Mouse (Mus musculus): ENCODE measurements at regions not wholly inside any gene's neighbourhood (a gene's known extent, or its start where the extent isn't known, plus 50 kb on each side); places are given as distances from the start of the nearest gene placed in this dataset.

- TF ChIP-seq POLR2A (IDR thresholded peaks at IDR 0.05; ENCODE audit: low read depth, low read length) (no peak), CTCF (IDR thresholded peaks at IDR 0.05; ENCODE audit: borderline replicate concordance, insufficient read depth, low read length) (no peak)
- H3K4me3 ChIP-seq (ENCODE audit: insufficient read depth, low read length) = no peak overlapping the region
- no peaks in the 10 kb centered on the region for H3K4me1 ChIP-seq (ENCODE audit: control insufficient read depth, insufficient read depth, low read length)
Measured at GRCm38 (mm10) chr17:16247681-16248080, 416.8 kb upstream of the Rgmb start.

GRCm38 (mm10) chr17:16221253-16221652, 390.4 kb upstream of the Rgmb start:
- TF ChIP-seq POLR2A (IDR thresholded peaks at IDR 0.05; ENCODE audit: low read depth, low read length) (no peak), CTCF (IDR thresholded peaks at IDR 0.05; ENCODE audit: borderline replicate concordance, insufficient read depth, low read length) (no peak)

More at GRCm38 (mm10) chr17:16247681-16248080, 416.8 kb upstream of the Rgmb start:
- no peak overlapping the region for H3K27ac ChIP-seq (ENCODE audit: insufficient read depth, low read length)

GRCm38 (mm10) chr17:16219675-16220566, 389.1 kb upstream of the Rgmb start:
- no peak for TF ChIP-seq POLR2A (IDR thresholded peaks at IDR 0.05; ENCODE audit: low read depth, low read length)
- no peak for TF ChIP-seq CTCF (IDR thresholded peaks at IDR 0.05; ENCODE audit: borderline replicate concordance, insufficient read depth, low read length)
- no peak overlapping the region for H3K27ac ChIP-seq (ENCODE audit: insufficient read depth, low read length)
- H3K4me3 ChIP-seq (ENCODE audit: insufficient read depth, low read length) = no peak overlapping the region
- no peaks in the 10 kb centered on the region for H3K4me1 ChIP-seq (ENCODE audit: control insufficient read depth, insufficient read depth, low read length)

More at GRCm38 (mm10) chr17:16221253-16221652, 390.4 kb upstream of the Rgmb start:
- no peak overlapping the region for H3K4me3 ChIP-seq (ENCODE audit: insufficient read depth, low read length)
- no peaks in the 10 kb centered on the region for H3K4me1 ChIP-seq (ENCODE audit: control insufficient read depth, insufficient read depth, low read length)
- H3K27ac ChIP-seq (ENCODE audit: insufficient read depth, low read length) = no peak overlapping the region

DNA sequence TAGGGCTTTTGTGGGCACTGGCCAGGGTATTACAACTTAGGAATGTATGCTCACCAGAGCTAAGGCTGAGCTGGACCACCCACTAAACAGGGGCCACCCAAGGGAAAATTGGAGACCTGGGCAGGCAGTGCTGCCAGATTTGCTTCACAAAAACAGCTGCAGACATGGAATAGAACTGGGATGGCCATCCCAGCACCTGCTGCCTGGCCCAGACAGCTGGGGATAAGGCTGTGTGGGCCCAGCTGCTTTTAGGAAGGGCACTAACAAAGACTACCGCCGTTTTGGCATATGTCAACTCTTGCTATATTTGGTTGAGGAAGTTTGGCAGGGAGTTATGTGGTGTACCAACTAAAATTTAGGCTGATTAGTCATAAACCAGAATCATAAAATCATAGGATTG, 387.8 kb upstream of the Rgmb start:
- H3K4me1 ChIP-seq (ENCODE audit: control insufficient read depth, insufficient read depth, low read length) = no peaks in the 10 kb centered on the region
- no peak overlapping the region for H3K27ac ChIP-seq (ENCODE audit: insufficient read depth, low read length)
- no peak for TF ChIP-seq CTCF (IDR thresholded peaks at IDR 0.05; ENCODE audit: borderline replicate concordance, insufficient read depth, low read length)
- TF ChIP-seq POLR2A (IDR thresholded peaks at IDR 0.05; ENCODE audit: low read depth, low read length) = no peak
- H3K4me3 ChIP-seq (ENCODE audit: insufficient read depth, low read length) = no peak overlapping the region

- Histone ChIP-seq H3K27ac (ENCODE audit: insufficient read depth, low read length) (no peak overlapping the region), H3K4me1 (ENCODE audit: control insufficient read depth, insufficient read depth, low read length) (no peaks in the 10 kb centered on the region), H3K4me3 (ENCODE audit: insufficient read depth, low read length) (no peak overlapping the region)
- TF ChIP-seq POLR2A (IDR thresholded peaks at IDR 0.05; ENCODE audit: low read depth, low read length) (no peak), CTCF (IDR thresholded peaks at IDR 0.05; ENCODE audit: borderline replicate concordance, insufficient read depth, low read length) (no peak)
Measured at GRCm38 (mm10) chr17:16216796-16217195, 386.0 kb upstream of the Rgmb start.

DNA sequence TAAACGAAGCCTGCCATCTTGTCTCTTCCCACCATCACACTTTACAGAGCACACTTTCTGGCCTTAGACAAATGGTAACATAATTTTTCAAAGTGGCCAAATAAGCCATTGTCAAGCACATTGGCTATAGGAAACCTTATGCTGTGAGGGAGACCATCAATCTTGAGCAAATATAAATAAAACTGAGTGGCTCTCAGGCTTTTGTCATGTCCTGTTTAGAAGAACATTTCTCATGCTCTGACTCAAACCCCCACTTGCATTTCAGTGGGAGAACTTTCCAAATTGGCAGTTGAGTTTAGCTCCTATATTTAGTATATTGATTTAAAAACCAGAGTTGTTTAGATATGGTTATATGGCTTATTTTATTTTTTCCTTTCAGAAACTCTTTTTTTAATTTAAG, 362.8 kb upstream of the Rgmb start:
- Histone ChIP-seq H3K4me1 (ENCODE audit: control insufficient read depth, insufficient read depth, low read length) (no peaks in the 10 kb centered on the region), H3K27ac (ENCODE audit: insufficient read depth, low read length) (no peak overlapping the region), H3K4me3 (ENCODE audit: insufficient read depth, low read length) (no peak overlapping the region)
- TF ChIP-seq POLR2A (IDR thresholded peaks at IDR 0.05; ENCODE audit: low read depth, low read length) (no peak), CTCF (IDR thresholded peaks at IDR 0.05; ENCODE audit: borderline replicate concordance, insufficient read depth, low read length) (no peak)

DNA sequence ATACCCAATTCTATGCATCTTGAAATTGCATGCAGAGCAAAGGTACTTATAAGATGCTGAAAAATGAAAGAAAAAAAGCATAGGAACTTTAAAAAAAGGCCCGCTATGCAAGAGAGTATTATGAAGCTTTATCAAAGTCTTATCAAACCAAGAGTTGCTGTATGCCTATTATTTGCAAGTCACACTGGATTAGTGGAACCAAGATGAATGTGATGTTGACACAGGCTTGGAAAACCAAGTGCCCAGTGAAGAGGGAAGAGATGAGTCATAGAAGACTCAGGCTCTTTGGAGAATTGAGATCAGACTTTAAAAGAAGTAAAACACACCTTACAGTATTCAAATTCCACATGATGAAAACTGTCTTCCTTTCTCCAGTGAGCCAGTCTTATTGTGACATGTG, 350.0 kb upstream of the Rgmb start:
- Histone ChIP-seq H3K27ac (ENCODE audit: insufficient read depth, low read length) (no peak overlapping the region), H3K4me3 (ENCODE audit: insufficient read depth, low read length) (no peak overlapping the region), H3K4me1 (ENCODE audit: control insufficient read depth, insufficient read depth, low read length) (no peaks in the 10 kb centered on the region)
- TF ChIP-seq CTCF (IDR thresholded peaks at IDR 0.05; ENCODE audit: borderline replicate concordance, insufficient read depth, low read length) (no peak), POLR2A (IDR thresholded peaks at IDR 0.05; ENCODE audit: low read depth, low read length) (no peak)

GRCm38 (mm10) chr17:16178102-16178501, 347.3 kb upstream of the Rgmb start:
- H3K4me3 ChIP-seq (ENCODE audit: insufficient read depth, low read length) = no peak overlapping the region
- no peak overlapping the region for H3K27ac ChIP-seq (ENCODE audit: insufficient read depth, low read length)
- no peaks in the 10 kb centered on the region for H3K4me1 ChIP-seq (ENCODE audit: control insufficient read depth, insufficient read depth, low read length)
- TF ChIP-seq CTCF (IDR thresholded peaks at IDR 0.05; ENCODE audit: borderline replicate concordance, insufficient read depth, low read length) (no peak), POLR2A (IDR thresholded peaks at IDR 0.05; ENCODE audit: low read depth, low read length) (no peak)

DNA sequence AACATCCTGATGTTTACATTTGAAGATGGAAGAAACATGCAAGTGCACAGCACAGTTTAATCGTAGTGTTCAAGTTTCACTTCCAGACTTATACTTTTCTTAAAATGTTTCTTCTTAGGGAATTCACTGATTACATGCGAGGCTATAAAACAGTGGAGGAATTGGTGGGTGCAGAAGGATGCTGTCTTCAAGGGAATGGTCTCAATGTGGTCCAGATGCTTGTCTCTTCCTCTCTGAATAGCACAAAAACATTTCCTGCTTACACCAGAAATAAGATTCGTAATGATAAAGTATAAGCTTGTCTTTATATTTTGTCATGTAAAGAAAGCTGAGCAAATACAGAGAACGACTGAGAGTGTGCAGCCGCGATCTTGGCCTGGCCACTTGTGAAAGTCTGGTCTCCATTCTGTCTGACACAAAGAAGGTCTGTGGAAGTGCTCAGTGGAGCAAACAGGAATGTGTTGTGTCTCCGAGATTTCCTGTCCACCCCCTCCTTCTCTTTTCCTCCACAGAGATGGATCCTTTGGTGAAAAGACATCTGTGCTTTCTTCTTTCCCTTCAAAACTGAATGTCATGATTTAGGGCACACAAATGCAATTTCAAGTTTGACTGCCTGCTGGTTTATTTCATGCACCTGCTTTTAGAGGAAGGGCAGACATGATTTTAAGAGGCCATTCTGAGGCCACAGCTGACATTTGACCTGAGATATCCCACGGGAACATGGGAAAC, 346.1 kb upstream of the Rgmb start:
- Histone ChIP-seq H3K27ac (ENCODE audit: insufficient read depth, low read length) (no peak overlapping the region), H3K4me1 (ENCODE audit: control insufficient read depth, insufficient read depth, low read length) (no peaks in the 10 kb centered on the region), H3K4me3 (ENCODE audit: insufficient read depth, low read length) (no peak overlapping the region)
- TF ChIP-seq CTCF (IDR thresholded peaks at IDR 0.05; ENCODE audit: borderline replicate concordance, insufficient read depth, low read length) = no peak
- no peak for TF ChIP-seq POLR2A (IDR thresholded peaks at IDR 0.05; ENCODE audit: low read depth, low read length)
